Mouse (Mus musculus) ES-Bruce4 (cell line): ENCODE data around the gene Ltbp1. TPM values are rescaled to one million over a fixed set of nuclear protein-coding genes. Genes with fewer than 3 reads are reported as not detected.

ENCODE experiments used
- H3K27ac ChIP-seq: 2 replicates; pipeline ENCODE4 v1.5.1; 2012; ENCODE audit warnings: low read length, inconsistent platforms; ENCODE audit not compliant: insufficient read depth
- H3K27me3 ChIP-seq: 2 replicates; pipeline ENCODE4 v1.6.1; 2012; ENCODE audit warnings: mild to moderate bottlenecking, low read length, inconsistent platforms; ENCODE audit not compliant: control insufficient read depth, poor library complexity, insufficient read depth, severe bottlenecking
- H3K36me3 ChIP-seq: 2 replicates; pipeline ENCODE4 v1.6.1; 2012; ENCODE audit warnings: inconsistent platforms, mild to moderate bottlenecking, low read length, moderate library complexity; ENCODE audit not compliant: control insufficient read depth, poor library complexity, insufficient read depth, severe bottlenecking
- H3K4me1 ChIP-seq: one replicate; pipeline ENCODE4 v1.8.1; 2011; ENCODE audit warnings: low read length; ENCODE audit not compliant: control insufficient read depth, insufficient read depth
- H3K4me3 ChIP-seq: 2 replicates; pipeline ENCODE4 v1.5.1; 2011; ENCODE audit warnings: low read depth, mild to moderate bottlenecking, low read length
- H3K9ac ChIP-seq: 2 replicates; pipeline ENCODE4 v1.6.1; 2012; ENCODE audit warnings: low read depth, mild to moderate bottlenecking, inconsistent platforms; ENCODE audit not compliant: poor library complexity, severe bottlenecking
- H3K9me3 ChIP-seq: replicated peaks from 2 replicates; pipeline ENCODE4 v1.6.1; 2012; ENCODE audit warnings: mild to moderate bottlenecking, low read length, inconsistent platforms; ENCODE audit not compliant: control insufficient read depth, poor library complexity, insufficient read depth, severe bottlenecking
- CTCF ChIP-seq: IDR thresholded peaks from one replicate; pipeline ENCODE4 v1.8.1; 2011; ENCODE audit warnings: low read depth, low read length
- EP300 ChIP-seq: IDR thresholded peaks from 2 replicates; pipeline ENCODE4 v1.6.1; 2011; ENCODE audit warnings: low read depth, low read length; ENCODE audit not compliant: insufficient read depth
- POLR2A ChIP-seq: IDR thresholded peaks from one replicate; pipeline ENCODE4 v1.8.1; 2011; ENCODE audit warnings: low read length; ENCODE audit not compliant: insufficient read depth
- polyA plus RNA-seq: library from polyadenylated mRNA; stranded (reverse); fragments of >200 nt; gene quantifications from 2 replicates; pipeline ENCODE4 v1.2.4, GENCODE M21; 2011; ENCODE audit warnings: low read depth; ENCODE audit not compliant: missing spikeins, insufficient read depth, insufficient read length

Ltbp1 gene
- polyA plus RNA-seq, 1 experiment, result 9.1 TPM

- no peak within 1 kb of the TSS for H3K4me3 ChIP-seq
- H3K9me3 ChIP-seq, result no peaks in the 10 kb centered on the region
- no peaks in the 10 kb centered on the region; the same call in 1 of the 2 replicates for H3K27me3 ChIP-seq
- H3K9ac ChIP-seq, result no peak within 1 kb of the TSS
- TF ChIP-seq EP300 (no peak), POLR2A (no peak), CTCF (no peak)
- H3K36me3 ChIP-seq, result no peaks in the 10 kb centered on the region
- H3K4me1 ChIP-seq, result no peaks in the 10 kb centered on the region
- H3K27ac ChIP-seq, result no peak within 1 kb of the TSS
Observed at GRCm38 (mm10) chr17:75435599-75435998, 430.2 kb downstream of the Ltbp1 start, which contains the start of gene Rasgrp3. Gene Rasgrp3 (plus strand): TSS chr17:75435896.

GRCm38 (mm10) chr17:75436095-75436494, 430.7 kb downstream of the Ltbp1 start:
- no peaks in the 10 kb centered on the region for H3K9me3 ChIP-seq
- H3K27me3 ChIP-seq, result no peaks in the 10 kb centered on the region
- TF ChIP-seq CTCF (no peak), EP300 (no peak), POLR2A (no peak)
- H3K9ac ChIP-seq, result no peak overlapping the region
- no peak overlapping the region for H3K4me3 ChIP-seq
- H3K27ac ChIP-seq, result no peak overlapping the region
- no peaks in the 10 kb centered on the region for H3K36me3 ChIP-seq
- H3K4me1 ChIP-seq, result no peaks in the 10 kb centered on the region

DNA sequence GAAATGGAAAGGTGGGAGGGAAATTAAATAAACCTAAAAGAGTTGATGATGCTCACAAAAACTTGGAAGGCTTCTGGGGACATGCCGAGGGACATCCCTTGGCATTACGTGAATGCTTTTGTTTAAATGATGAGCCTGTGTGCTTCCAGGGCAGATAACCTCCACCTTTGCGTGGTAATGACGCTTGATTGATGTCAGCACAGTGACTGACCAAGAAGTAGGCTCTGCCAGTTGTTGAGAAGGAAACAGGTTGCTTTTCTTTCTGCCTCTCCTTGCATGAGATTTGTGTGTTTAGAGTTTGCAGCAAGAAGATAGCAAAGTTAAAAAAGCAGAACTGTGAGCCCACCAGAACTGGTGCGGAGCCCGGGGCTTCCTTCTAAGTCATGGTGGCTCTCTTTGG, 431.5 kb downstream of the Ltbp1 start:
- no peaks in the 10 kb centered on the region for H3K36me3 ChIP-seq
- no peak overlapping the region for H3K27ac ChIP-seq
- H3K4me3 ChIP-seq, result no peak overlapping the region
- H3K9ac ChIP-seq, result no peak overlapping the region
- TF ChIP-seq CTCF (no peak), POLR2A (no peak)
- H3K27me3 ChIP-seq, result no peaks in the 10 kb centered on the region
- H3K4me1 ChIP-seq, result no peaks in the 10 kb centered on the region
- H3K9me3 ChIP-seq, result no peaks in the 10 kb centered on the region

- no peaks in the 10 kb centered on the region for H3K27me3 ChIP-seq
- no peaks in the 10 kb centered on the region for H3K9me3 ChIP-seq
- H3K27ac ChIP-seq, result no peak overlapping the region
- H3K4me3 ChIP-seq, result no peak overlapping the region
- no peak for TF ChIP-seq POLR2A
- no peak for TF ChIP-seq EP300
- no peak for TF ChIP-seq CTCF
- no peaks in the 10 kb centered on the region for H3K36me3 ChIP-seq
- no peaks in the 10 kb centered on the region for H3K4me1 ChIP-seq
- no peak overlapping the region for H3K9ac ChIP-seq
Observed at GRCm38 (mm10) chr17:75437239-75437750, 431.9 kb downstream of the Ltbp1 start.

DNA sequence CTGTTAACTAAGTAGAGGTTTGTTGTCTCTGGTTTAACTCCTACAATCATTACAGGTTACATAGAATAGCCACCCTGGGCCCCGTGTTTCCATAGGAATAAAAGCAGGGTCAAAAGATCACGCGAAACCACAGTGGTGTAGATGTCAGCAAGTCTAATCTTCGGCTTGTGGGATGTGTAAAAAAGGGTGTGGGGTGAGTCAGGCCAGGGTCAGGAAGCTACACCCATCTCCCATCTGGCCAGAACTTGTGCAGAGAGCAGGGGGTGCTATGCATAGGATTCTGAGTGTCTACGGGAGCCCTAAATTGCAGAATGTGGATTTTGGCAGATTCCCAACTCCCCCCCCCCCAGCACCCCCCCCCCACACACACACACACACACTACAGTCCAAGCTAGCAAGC, 432.8 kb downstream of the Ltbp1 start:
- no peaks in the 10 kb centered on the region for H3K27me3 ChIP-seq
- H3K27ac ChIP-seq, result no peak overlapping the region
- no peaks in the 10 kb centered on the region for H3K9me3 ChIP-seq
- no peaks in the 10 kb centered on the region for H3K4me1 ChIP-seq
- H3K36me3 ChIP-seq, result no peaks in the 10 kb centered on the region
- no peak overlapping the region for H3K4me3 ChIP-seq
- no peak overlapping the region for H3K9ac ChIP-seq
- no peak for TF ChIP-seq EP300
- TF ChIP-seq POLR2A, result no peak
- TF ChIP-seq CTCF, result no peak

DNA sequence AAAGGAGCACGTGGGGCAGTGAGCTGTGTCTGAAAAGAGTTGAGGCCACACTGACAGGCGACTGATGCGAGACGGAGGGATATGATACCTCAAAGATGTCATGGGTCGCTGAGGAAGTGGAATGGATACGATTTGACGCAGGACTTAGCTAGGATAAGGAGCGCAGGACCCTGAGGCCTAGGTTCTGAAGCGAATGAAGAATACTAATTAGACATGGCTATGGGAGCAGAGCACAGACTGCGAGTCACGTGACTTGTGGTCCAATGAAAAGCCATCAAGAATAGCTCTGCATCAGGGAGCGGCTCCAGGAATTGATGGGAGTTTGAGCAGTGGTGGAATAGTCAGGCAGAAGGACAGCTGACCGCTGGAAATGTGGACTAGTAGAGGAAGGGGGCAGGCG, 433.7 kb downstream of the Ltbp1 start:
- Histone ChIP-seq H3K27me3 (no peaks in the 10 kb centered on the region), H3K36me3 (no peaks in the 10 kb centered on the region), H3K4me1 (no peaks in the 10 kb centered on the region), H3K27ac (no peak overlapping the region), H3K9me3 (no peaks in the 10 kb centered on the region), H3K4me3 (no peak overlapping the region), H3K9ac (no peak overlapping the region)
- TF ChIP-seq EP300 (no peak), CTCF (no peak), POLR2A (no peak)
